Mouse (Mus musculus): ENCODE results near the gene Tfe3.

Tfe3 gene

DNA sequence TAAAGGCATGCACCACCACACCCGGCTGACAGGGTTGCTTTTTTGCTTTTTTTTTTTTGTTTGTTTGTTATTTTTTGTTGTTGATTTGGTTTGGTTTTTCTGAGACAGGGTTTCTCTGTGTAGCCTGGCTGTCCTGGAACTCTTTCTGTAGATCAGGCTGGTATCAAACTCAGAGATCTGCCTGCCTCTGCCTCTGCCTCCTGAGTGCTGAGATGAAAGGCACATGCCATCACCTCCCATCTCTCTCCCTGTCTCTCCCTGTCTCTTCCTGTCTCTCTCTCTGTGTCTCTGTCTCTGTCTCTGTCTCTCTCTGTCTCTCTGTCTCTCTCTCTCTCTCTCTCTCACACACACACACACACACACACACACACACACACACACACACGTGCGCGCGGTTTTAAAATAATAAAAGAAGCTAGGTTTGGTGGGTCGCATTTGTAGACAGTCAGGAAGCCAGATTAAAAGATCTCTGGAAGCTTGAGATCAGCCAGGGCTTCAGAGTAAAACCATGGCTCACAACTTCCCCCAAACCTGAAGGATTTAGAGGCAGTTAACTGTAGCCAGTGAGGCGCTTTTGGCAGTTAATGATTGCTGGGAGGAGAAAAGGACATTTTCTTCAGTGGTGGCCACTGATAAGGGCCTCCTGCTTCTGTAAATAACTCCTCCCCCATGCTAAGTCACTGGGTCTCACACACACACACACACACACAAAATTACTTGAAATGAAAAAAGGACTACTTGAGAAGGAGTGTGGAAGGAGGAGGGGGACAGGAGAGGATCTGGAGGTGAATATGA, 16.3 kb downstream of the Tfe3 start:
- no peak for TF ChIP-seq GATA4 (IDR thresholded peaks at IDR 0.05; ENCODE audit: insufficient replicate concordance, low read length)

- TF ChIP-seq GATA4 (IDR thresholded peaks at IDR 0.05; ENCODE audit: insufficient replicate concordance, low read length) = no peak
Observed at GRCm38 (mm10) chrX:7779294-7779693, 16.9 kb downstream of the Tfe3 start.

DNA sequence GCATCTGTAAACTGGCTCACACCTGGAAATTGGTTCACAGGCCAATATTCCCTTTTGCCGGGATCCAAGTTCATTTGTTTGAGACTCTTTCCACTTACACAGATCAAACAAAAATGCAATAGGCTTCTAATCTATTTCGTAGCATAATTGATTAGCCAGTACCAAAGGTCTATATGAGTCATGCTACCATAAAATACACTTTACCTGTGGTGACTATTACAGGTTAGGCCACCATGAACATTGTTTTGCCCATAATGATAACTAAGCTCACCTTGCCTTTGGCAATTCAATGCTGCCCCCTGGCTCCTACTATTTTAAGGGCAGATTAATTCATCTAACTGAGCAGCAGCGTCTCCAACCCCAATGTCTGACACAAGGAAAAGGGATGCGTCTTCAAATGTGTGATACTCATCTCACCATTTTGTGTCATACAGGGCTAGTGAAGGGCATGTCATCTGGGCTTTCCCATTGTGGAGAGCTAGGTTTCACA, 20.3 kb downstream of the Tfe3 start:
- TF ChIP-seq GATA4 (IDR thresholded peaks at IDR 0.05; ENCODE audit: insufficient replicate concordance, low read length) = no peak

DNA sequence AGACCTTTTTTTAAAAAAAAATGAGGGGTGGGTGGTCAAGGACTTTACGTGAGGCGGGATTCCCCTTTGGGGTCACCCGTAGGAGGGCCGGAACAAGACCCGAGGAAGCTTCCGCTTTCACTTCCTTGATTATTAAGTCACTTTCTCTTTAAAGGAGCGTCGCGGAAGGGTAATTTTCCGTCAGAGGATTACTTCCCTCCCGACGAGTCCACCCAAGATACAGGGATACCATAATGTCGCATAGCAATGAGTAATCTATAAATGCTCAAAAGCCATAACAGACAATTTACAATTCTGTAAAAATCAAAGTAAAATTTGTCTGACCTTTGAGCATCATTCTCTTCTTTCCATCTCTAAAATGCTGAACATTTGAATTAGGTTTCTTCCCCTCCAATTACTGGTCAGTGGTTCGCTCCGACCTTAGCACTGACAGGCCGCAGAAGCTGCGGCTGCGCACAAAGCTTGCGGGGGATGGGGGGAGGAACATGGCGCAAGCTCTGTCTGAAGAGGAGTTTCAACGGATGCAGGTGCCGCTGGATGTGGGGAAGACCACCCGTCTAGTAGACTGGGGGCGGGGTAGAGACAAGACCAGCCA, 27.3 kb downstream of the Tfe3 start, which contains the start of gene Gripap1:
Gene Gripap1 (plus strand): TSS at position 224 of the 595 bp plus-strand sequence.
- TF ChIP-seq GATA4 (IDR thresholded peaks at IDR 0.05; ENCODE audit: insufficient replicate concordance, low read length) = no peak

GRCm38 (mm10) chrX:7790309-7790708, 27.9 kb downstream of the Tfe3 start:
- no peak for TF ChIP-seq GATA4 (IDR thresholded peaks at IDR 0.05; ENCODE audit: insufficient replicate concordance, low read length)

DNA sequence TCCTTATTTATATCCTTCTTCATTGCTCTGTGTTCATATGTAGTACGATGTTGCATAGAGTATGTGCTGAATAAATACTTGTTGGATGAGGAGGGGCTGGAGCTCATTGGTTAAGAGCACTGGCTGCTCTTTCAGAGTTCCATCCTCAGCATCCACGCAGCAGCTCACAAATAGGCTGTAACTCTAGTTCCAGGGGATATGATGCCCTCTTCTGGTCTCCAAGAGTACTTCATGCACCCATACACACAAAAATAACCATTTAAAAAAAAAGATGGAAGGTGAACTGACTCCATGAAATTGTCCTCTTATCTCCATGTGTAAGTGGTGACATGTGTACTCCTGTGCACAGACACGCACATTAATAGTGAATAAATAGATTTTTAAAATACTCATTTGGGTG, 31.0 kb downstream of the Tfe3 start:
- TF ChIP-seq GATA4 (IDR thresholded peaks at IDR 0.05; ENCODE audit: insufficient replicate concordance, low read length) = no peak

DNA sequence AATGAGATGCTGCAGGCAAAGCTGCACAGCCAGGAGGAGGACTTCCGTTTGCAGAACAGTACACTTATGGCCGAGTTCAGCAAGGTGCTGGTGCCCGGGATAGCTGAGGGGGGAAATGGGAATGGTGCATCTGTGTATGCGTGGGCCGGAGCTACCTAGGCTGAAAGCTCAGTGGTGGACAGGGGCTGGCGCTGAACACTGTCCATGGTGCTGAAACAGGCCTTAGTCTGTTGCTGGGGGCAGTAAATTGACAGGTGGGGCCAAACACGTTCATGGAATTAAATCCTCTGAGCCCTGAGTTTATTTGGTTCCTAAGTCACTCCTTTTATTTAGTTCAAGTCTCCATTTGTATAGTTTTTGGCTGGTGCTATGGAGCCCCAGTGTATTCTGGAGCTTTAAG, 32.7 kb downstream of the Tfe3 start:
- no peak for TF ChIP-seq GATA4 (IDR thresholded peaks at IDR 0.05; ENCODE audit: insufficient replicate concordance, low read length)

- no peak for TF ChIP-seq GATA4 (IDR thresholded peaks at IDR 0.05; ENCODE audit: insufficient replicate concordance, low read length)
Observed at GRCm38 (mm10) chrX:7797327-7797726, 35.0 kb downstream of the Tfe3 start.

GRCm38 (mm10) chrX:7821865-7822779, 59.8 kb downstream of the Tfe3 start, which contains the start of gene Kcnd1:
Kcnd1 (plus strand) TSS chrX:7822289.
- no peak for TF ChIP-seq GATA4 (IDR thresholded peaks at IDR 0.05; ENCODE audit: insufficient replicate concordance, low read length)
